Mouse (Mus musculus): ENCODE results near the gene Arhgap15. TPM values are rescaled to one million over a fixed set of nuclear protein-coding genes. Genes with fewer than 3 reads are reported as not detected.

The Arhgap15 gene
- polyA plus RNA-seq, 1 experiment from 2014 or later = 0.77 TPM

- ATAC-seq (ENCODE audit: insufficient number of reproducible peaks, insufficient read depth, low FRiP score, low read depth) = no peak
- H3K27ac ChIP-seq (replicated peaks in 1 of 2; ENCODE audit: control insufficient read depth in 1 of 2, insufficient read depth in 1 of 2, low read depth in 2 of 2, low read length in 2 of 2) = no peak overlapping the region
- no peaks in the 10 kb centered on the region for H3K9me3 ChIP-seq (ENCODE audit: control insufficient read depth, low read length)
- H3K27me3 ChIP-seq (ENCODE audit: control insufficient read depth, insufficient read depth, low read length) = no peaks in the 10 kb centered on the region
- no peak overlapping the region for H3K9ac ChIP-seq (ENCODE audit: low read length)
- WGBS = 84% methylated on average over 5 of the region's 5 CpGs
- no peaks in the 10 kb centered on the region for H3K36me3 ChIP-seq (ENCODE audit: control insufficient read depth, insufficient read depth, low read length)
- no peak overlapping the region for H3K4me2 ChIP-seq (ENCODE audit: low read length)
- no peaks in the 10 kb centered on the region for H3K4me1 ChIP-seq (ENCODE audit: control insufficient read depth in 2 of 2, insufficient read depth in 2 of 2, low read length in 2 of 2)
- no peak overlapping the region for H3K4me3 ChIP-seq (ENCODE audit: control insufficient read depth in 1 of 2, insufficient read depth in 1 of 2, low read depth in 1 of 2, low read length in 2 of 2)
These were observed 599.2 kb downstream of the Arhgap15 start for GRCm38 (mm10) chr2:44347781-44348180.

- Histone ChIP-seq H3K9ac (ENCODE audit: low read length) (no peak overlapping the region), H3K4me3 (ENCODE audit: control insufficient read depth in 1 of 2, insufficient read depth in 1 of 2, low read depth in 1 of 2, low read length in 2 of 2) (no peak overlapping the region), H3K4me2 (ENCODE audit: low read length) (no peak overlapping the region), H3K27ac (replicated peaks in 1 of 2; ENCODE audit: control insufficient read depth in 1 of 2, insufficient read depth in 1 of 2, low read depth in 2 of 2, low read length in 2 of 2) (no peak overlapping the region), H3K27me3 (ENCODE audit: control insufficient read depth, insufficient read depth, low read length) (no peaks in the 10 kb centered on the region), H3K36me3 (ENCODE audit: control insufficient read depth, insufficient read depth, low read length) (no peaks in the 10 kb centered on the region), H3K4me1 (ENCODE audit: control insufficient read depth in 2 of 2, insufficient read depth in 2 of 2, low read length in 2 of 2) (no peaks in the 10 kb centered on the region), H3K9me3 (ENCODE audit: control insufficient read depth, low read length) (no peaks in the 10 kb centered on the region)
- no peak for ATAC-seq (ENCODE audit: insufficient number of reproducible peaks, insufficient read depth, low FRiP score, low read depth)
- 63% methylated on average over 2 of the region's 2 CpGs for WGBS
These were observed 600.5 kb downstream of the Arhgap15 start for GRCm38 (mm10) chr2:44349101-44349500.

- WGBS = 26% methylated on average over 7 of the region's 7 CpGs
- Histone ChIP-seq H3K27me3 (ENCODE audit: control insufficient read depth, insufficient read depth, low read length) (no peaks in the 10 kb centered on the region), H3K4me3 (ENCODE audit: control insufficient read depth in 1 of 2, insufficient read depth in 1 of 2, low read depth in 1 of 2, low read length in 2 of 2) (no peak overlapping the region), H3K36me3 (ENCODE audit: control insufficient read depth, insufficient read depth, low read length) (no peaks in the 10 kb centered on the region), H3K4me1 (ENCODE audit: control insufficient read depth in 2 of 2, insufficient read depth in 2 of 2, low read length in 2 of 2) (no peaks in the 10 kb centered on the region; a peak in 1 of 4 replicates), H3K9me3 (ENCODE audit: control insufficient read depth, low read length) (no peaks in the 10 kb centered on the region), H3K9ac (ENCODE audit: low read length) (no peak overlapping the region), H3K27ac (replicated peaks in 1 of 2; ENCODE audit: control insufficient read depth in 1 of 2, insufficient read depth in 1 of 2, low read depth in 2 of 2, low read length in 2 of 2) (no peak overlapping the region), H3K4me2 (ENCODE audit: low read length) (no peak overlapping the region)
- no peak for ATAC-seq (ENCODE audit: insufficient number of reproducible peaks, insufficient read depth, low FRiP score, low read depth)
These were observed 604.3 kb downstream of the Arhgap15 start for GRCm38 (mm10) chr2:44352885-44353284.

- Histone ChIP-seq H3K9me3 (ENCODE audit: control insufficient read depth, low read length) (no peaks in the 10 kb centered on the region), H3K9ac (ENCODE audit: low read length) (no peak overlapping the region), H3K4me2 (ENCODE audit: low read length) (no peak overlapping the region), H3K36me3 (ENCODE audit: control insufficient read depth, insufficient read depth, low read length) (no peaks in the 10 kb centered on the region), H3K4me3 (ENCODE audit: control insufficient read depth in 1 of 2, insufficient read depth in 1 of 2, low read depth in 1 of 2, low read length in 2 of 2) (no peak overlapping the region), H3K4me1 (ENCODE audit: control insufficient read depth in 2 of 2, insufficient read depth in 2 of 2, low read length in 2 of 2) (no peaks in the 10 kb centered on the region; a peak in 1 of 4 replicates), H3K27ac (replicated peaks in 1 of 2; ENCODE audit: control insufficient read depth in 1 of 2, insufficient read depth in 1 of 2, low read depth in 2 of 2, low read length in 2 of 2) (no peak overlapping the region), H3K27me3 (ENCODE audit: control insufficient read depth, insufficient read depth, low read length) (no peaks in the 10 kb centered on the region)
- ATAC-seq (ENCODE audit: insufficient number of reproducible peaks, insufficient read depth, low FRiP score, low read depth) = no peak
- 87% methylated on average over 4 of the region's 4 CpGs for WGBS
These were observed 605.0 kb downstream of the Arhgap15 start for GRCm38 (mm10) chr2:44353594-44353993.

- no peaks in the 10 kb centered on the region; a peak in 1 of 4 replicates for H3K4me1 ChIP-seq (ENCODE audit: control insufficient read depth in 2 of 2, insufficient read depth in 2 of 2, low read length in 2 of 2)
- no peaks in the 10 kb centered on the region for H3K36me3 ChIP-seq (ENCODE audit: control insufficient read depth, insufficient read depth, low read length)
- H3K4me2 ChIP-seq (ENCODE audit: low read length) = no peak overlapping the region
- 76% methylated on average over 4 of the region's 4 CpGs for WGBS
- ATAC-seq (ENCODE audit: insufficient number of reproducible peaks, insufficient read depth, low FRiP score, low read depth) = no peak
- H3K9me3 ChIP-seq (ENCODE audit: control insufficient read depth, low read length) = no peaks in the 10 kb centered on the region
- no peak overlapping the region for H3K9ac ChIP-seq (ENCODE audit: low read length)
- H3K4me3 ChIP-seq (ENCODE audit: control insufficient read depth in 1 of 2, insufficient read depth in 1 of 2, low read depth in 1 of 2, low read length in 2 of 2) = no peak overlapping the region
- no peak overlapping the region for H3K27ac ChIP-seq (replicated peaks in 1 of 2; ENCODE audit: control insufficient read depth in 1 of 2, insufficient read depth in 1 of 2, low read depth in 2 of 2, low read length in 2 of 2)
- no peaks in the 10 kb centered on the region for H3K27me3 ChIP-seq (ENCODE audit: control insufficient read depth, insufficient read depth, low read length)
These were observed 606.2 kb downstream of the Arhgap15 start for GRCm38 (mm10) chr2:44354786-44355185.

GRCm38 (mm10) chr2:44355316-44355715 lies 606.7 kb downstream of the Arhgap15 start:
- Histone ChIP-seq H3K27ac (replicated peaks in 1 of 2; ENCODE audit: control insufficient read depth in 1 of 2, insufficient read depth in 1 of 2, low read depth in 2 of 2, low read length in 2 of 2) (0 out of 4 replicates have a peak overlapping the region, but pooled peaks of 1 of the 2 experiments have one; percentile 28), H3K4me1 (ENCODE audit: control insufficient read depth in 2 of 2, insufficient read depth in 2 of 2, low read length in 2 of 2) (no peaks in the 10 kb centered on the region; a peak in 1 of 4 replicates), H3K9ac (ENCODE audit: low read length) (no peak overlapping the region), H3K36me3 (ENCODE audit: control insufficient read depth, insufficient read depth, low read length) (no peaks in the 10 kb centered on the region), H3K9me3 (ENCODE audit: control insufficient read depth, low read length) (no peaks in the 10 kb centered on the region), H3K4me2 (ENCODE audit: low read length) (no peak overlapping the region), H3K4me3 (ENCODE audit: control insufficient read depth in 1 of 2, insufficient read depth in 1 of 2, low read depth in 1 of 2, low read length in 2 of 2) (no peak overlapping the region), H3K27me3 (ENCODE audit: control insufficient read depth, insufficient read depth, low read length) (no peaks in the 10 kb centered on the region)
- ATAC-seq (ENCODE audit: insufficient number of reproducible peaks, insufficient read depth, low FRiP score, low read depth) = no peak
- WGBS = 62% methylated on average over 11 of the region's 11 CpGs

GRCm38 (mm10) chr2:44356248-44356886 lies 607.7 kb downstream of the Arhgap15 start:
- no peak overlapping the region for H3K4me2 ChIP-seq (ENCODE audit: low read length)
- no peak overlapping the region for H3K4me3 ChIP-seq (ENCODE audit: control insufficient read depth in 1 of 2, insufficient read depth in 1 of 2, low read depth in 1 of 2, low read length in 2 of 2)
- no peaks in the 10 kb centered on the region for H3K36me3 ChIP-seq (ENCODE audit: control insufficient read depth, insufficient read depth, low read length)
- no peak for ATAC-seq (ENCODE audit: insufficient number of reproducible peaks, insufficient read depth, low FRiP score, low read depth)
- no peaks in the 10 kb centered on the region for H3K27me3 ChIP-seq (ENCODE audit: control insufficient read depth, insufficient read depth, low read length)
- 77% methylated on average over 5 of the region's 5 CpGs for WGBS
- H3K27ac ChIP-seq (replicated peaks in 1 of 2; ENCODE audit: control insufficient read depth in 1 of 2, insufficient read depth in 1 of 2, low read depth in 2 of 2, low read length in 2 of 2) = no peak overlapping the region
- no peaks in the 10 kb centered on the region for H3K9me3 ChIP-seq (ENCODE audit: control insufficient read depth, low read length)
- no peak overlapping the region for H3K9ac ChIP-seq (ENCODE audit: low read length)
- H3K4me1 ChIP-seq (ENCODE audit: control insufficient read depth in 2 of 2, insufficient read depth in 2 of 2, low read length in 2 of 2) = no peaks in the 10 kb centered on the region; a peak in 1 of 4 replicates

- Histone ChIP-seq H3K4me1 (ENCODE audit: control insufficient read depth in 2 of 2, insufficient read depth in 2 of 2, low read length in 2 of 2) (no peaks in the 10 kb centered on the region; a peak in 1 of 4 replicates), H3K9me3 (ENCODE audit: control insufficient read depth, low read length) (no peaks in the 10 kb centered on the region), H3K27ac (replicated peaks in 1 of 2; ENCODE audit: control insufficient read depth in 1 of 2, insufficient read depth in 1 of 2, low read depth in 2 of 2, low read length in 2 of 2) (no peak overlapping the region), H3K27me3 (ENCODE audit: control insufficient read depth, insufficient read depth, low read length) (no peaks in the 10 kb centered on the region), H3K9ac (ENCODE audit: low read length) (no peak overlapping the region), H3K36me3 (ENCODE audit: control insufficient read depth, insufficient read depth, low read length) (no peaks in the 10 kb centered on the region), H3K4me3 (ENCODE audit: control insufficient read depth in 1 of 2, insufficient read depth in 1 of 2, low read depth in 1 of 2, low read length in 2 of 2) (no peak overlapping the region), H3K4me2 (ENCODE audit: low read length) (no peak overlapping the region)
- no peak for ATAC-seq (ENCODE audit: insufficient number of reproducible peaks, insufficient read depth, low FRiP score, low read depth)
- 86% methylated on average over 6 of the region's 6 CpGs for WGBS
These were observed 608.2 kb downstream of the Arhgap15 start for GRCm38 (mm10) chr2:44356887-44357251.
